Mouse (Mus musculus) gastrocnemius, postnatal 14 days (tissue): ENCODE results near the gene Plekhh3. TPM values are rescaled to one million over a fixed set of nuclear protein-coding genes. Genes with fewer than 3 reads are reported as not detected.
"Not testable (repeated sequence)": the region's sequence is repeated elsewhere in the genome, so short reads cannot be mapped to it uniquely, and the experiment has no call there.

Source experiments
- DNase-seq: peaks from one replicate; pipeline ENCODE4 v3.0.0; 2021; ENCODE audit warnings: mixed read lengths
- intact Hi-C: fragments of 180-260 bp; cut with DNase I; formaldehyde crosslinking; loops from one replicate; pipeline ENCODE4 v1.15.1; 2025; ENCODE audit warnings: low total_unique reads
- microRNA-seq, 2 experiments: library from miRNA; unstranded; fragments of <30 nt; microRNA quantifications; one replicate each; pipeline ENCODE4 v1.2.0; 2021
- total RNA-seq, 2 experiments: library from RNA; stranded (reverse); gene quantifications; 2 replicates each; pipeline ENCODE4 v1.2.3; 2021

The Plekhh3 gene
- total RNA-seq, 2 experiments from 2014 or later = 22.0 to 26.9 TPM

DNA sequence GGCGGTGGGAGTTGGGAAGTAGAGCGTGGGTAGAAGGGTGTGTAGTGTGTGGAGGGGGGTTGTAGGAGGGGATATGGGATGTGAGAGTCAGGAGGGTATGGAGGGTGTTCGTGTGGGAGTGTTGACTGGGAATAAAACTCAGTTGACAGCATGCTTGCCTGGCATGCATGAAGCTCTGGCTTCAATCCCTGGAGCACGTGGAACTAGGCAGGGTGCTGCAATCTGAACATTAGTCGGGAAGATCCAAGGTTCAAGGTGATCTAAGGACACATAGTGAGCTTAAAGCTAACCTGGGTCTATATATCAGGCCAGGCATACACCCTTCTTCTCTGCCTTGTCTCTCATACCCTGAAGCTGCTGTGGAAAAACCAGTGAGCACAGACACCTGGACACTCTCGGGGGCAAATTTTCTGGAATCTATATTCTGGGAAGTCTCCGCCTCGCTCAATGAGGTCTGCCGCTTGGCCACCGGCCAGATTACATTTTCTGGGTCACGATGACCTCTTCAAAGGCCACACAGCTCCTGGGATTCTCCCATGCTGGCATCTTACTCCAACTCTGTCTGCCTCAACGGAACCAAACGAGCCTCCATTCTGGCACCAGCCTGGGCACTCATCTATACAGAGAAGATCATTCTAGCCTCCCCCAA, 36.8 kb downstream of the Plekhh3 start:
- intact Hi-C loops = no loop called here
- DNase-seq = no peak

DNA sequence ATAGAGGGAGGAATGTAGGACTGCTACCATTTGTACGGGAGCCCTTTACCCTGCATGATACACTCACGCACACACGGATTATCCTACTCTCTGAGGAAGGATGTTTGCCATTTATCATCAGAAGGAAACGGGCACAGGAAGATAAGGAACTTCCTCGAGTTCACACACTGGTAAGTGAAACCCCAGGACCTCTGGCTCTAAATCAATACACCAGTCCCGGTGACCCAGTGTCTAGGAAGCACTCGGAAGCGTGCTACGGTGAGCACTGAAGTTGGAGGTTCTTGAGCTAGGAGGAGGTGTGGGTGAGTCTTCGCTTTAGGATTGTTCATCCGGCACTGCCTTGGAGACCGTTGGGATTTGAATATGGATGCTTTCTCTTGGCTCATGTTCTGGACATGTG, 38.1 kb downstream of the Plekhh3 start:
- no peak for DNase-seq
- intact Hi-C loops = no loop called here

DNA sequence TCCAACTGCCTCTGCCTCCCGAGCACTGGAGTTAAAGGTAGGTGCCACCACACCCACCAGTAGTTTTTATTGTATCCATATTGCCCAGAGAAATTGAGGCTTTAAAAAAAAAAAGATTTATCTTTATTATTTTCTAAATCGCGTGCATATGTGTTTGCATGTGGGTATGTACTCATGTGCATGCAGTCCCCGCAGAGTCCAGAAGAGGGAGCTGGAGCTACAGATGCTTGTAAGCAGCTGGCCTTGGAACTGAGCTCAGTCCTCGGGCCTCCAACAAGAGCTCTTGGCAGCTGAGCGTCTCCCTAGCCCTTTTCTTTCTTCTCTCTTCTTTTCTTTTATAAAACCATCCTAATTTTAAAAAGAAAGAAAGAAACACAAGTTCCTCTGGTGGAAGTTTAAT, 39.5 kb downstream of the Plekhh3 start:
- DNase-seq = peak; percentile 50
- intact Hi-C loops = no loop called here

DNA sequence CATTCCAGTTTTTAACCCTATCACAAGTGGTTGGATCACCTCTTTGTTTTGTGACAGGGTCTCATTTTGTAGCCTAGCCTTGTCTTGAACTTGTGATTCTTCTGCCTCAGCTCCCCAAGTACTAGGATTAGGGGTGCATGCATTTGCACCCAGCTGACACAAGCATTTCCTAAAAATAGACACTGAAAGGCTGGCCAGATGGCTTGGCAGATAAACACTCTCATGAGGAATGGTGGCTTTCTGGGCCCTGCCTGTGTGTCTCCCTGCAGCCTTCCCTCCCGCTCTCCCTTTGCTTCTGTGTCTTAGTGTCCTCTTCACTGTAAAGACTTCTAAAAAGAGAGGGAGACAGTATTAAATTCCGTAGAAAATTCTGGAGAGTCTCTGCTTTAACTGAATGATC, 40.0 kb downstream of the Plekhh3 start:
- DNase-seq = no peak
- intact Hi-C loops = no loop called here

DNA sequence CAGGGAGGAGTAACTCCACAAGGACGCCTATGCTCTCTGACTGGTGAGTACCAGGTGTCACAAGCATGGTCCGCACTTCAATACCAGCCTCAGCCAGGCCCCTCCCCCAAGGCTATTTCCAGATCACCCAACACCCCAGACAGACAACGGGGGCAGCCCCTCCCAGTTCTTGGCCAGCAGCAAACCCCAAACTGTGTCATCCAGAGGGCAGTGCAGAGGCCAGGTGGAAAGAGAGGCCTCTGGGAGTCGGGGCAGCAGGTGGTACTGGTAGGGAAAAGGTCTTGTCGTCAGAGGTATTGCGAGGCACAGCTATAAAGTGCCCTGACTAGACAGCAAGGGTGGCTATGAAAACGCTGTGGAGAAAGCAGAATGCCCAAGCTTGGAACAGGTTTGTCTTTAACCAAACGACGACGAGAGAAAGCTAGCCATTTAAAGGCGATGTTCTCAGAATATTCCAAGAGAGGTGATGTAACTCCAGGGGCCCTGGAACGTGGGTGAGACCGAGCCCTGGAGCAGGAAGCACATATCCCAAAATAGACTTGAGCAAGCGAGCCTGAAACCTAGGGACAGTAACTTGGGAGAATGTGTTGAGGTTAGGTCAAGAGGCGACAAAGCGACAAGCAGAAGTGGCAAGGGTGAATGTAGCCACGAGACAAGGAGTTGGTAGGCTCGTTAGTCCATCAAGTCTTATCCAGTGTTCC, 40.9 kb downstream of the Plekhh3 start:
- peak; percentile 80 for DNase-seq
- intact Hi-C loops = no loop called here

DNA sequence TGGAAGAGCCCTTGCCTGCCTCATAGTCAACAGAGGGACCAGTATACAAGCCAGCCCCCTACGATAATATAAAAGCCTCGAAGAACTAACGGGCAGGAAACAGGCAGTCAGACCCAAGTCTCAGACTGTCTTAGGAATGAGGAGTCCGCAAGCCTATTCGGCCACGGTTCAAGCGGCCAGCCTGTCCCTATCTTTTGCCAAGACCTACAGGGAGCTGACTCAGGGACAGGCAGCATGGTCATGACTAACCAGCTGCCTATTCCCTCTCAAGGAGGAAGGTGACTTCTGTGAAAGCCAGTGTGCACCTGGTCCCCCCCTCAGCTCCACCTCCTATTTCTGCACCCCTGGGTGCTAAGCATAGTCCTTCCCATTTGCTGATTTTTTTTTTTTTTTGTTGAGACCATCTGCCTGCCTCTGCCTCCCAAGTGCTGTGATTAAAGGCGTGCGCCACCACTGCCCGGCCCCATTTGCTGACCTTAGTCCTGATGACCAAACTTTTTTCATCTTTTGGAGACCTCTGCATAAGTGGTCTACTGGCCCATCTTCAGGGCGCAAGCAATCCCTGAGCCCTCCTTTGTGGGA, 42.1 kb downstream of the Plekhh3 start:
- intact Hi-C loops = no loop called here

DNA sequence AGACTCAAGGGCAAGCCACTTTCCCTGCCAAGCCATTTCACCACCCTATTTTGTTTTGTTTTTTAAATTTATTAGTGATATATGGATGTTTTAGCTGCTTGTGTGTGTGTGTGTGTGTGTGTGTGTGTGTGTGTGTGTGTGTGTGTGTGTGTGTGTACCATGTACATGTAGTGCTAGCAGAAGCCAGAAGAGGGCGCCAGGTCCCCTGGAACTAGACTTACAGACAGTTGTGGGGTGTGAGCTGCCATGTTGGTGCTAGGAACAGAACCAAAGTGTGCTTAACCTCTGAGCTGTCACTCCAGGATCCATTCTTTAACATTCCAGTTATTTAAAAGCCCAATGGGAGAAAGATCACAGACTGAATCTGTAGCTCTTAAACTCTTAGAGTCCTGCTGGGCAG, 44.1 kb downstream of the Plekhh3 start:
- intact Hi-C loops = no loop called here
- DNase-seq = no peak

More for the DNA sequence above, 42.1 kb downstream of the Plekhh3 start:
- DNase-seq = peak; percentile 41

DNA sequence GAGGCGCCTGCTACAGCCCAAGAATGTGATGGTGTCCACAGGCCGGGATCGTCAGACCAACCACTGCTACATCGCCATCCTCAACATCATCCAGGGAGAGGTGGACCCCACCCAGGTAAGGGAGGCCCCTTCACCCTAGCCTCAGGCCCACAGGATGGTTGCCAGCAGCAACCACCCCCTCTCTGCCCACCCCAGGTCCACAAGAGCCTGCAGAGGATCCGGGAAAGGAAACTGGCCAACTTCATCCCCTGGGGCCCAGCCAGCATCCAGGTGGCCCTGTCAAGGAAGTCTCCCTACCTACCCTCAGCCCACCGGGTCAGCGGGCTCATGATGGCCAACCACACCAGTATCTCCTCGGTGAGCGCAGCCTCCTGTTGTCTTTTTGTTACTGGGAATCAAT, 46.1 kb downstream of the Plekhh3 start:
- DNase-seq, intact Hi-C loops: not testable (repeated sequence)

DNA sequence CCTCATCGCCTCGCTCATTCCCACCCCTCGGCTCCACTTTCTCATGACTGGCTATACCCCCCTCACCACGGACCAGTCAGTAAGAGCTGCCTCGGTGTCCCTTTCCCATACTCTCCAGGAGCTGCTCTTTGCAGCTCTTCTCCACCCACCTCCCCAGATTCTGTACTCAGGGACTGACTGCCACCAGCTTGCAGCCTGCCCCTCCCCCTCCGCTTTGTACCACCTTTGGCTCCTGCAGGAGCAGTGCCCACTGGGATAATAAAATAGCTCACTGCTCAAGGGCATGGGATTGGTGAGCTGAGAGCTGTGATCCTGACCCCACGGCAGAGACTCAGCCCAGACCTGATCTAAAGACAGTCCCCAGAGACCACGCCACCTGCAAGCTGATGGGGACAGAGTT, 46.7 kb downstream of the Plekhh3 start:
- DNase-seq, intact Hi-C loops: not testable (repeated sequence)

DNA sequence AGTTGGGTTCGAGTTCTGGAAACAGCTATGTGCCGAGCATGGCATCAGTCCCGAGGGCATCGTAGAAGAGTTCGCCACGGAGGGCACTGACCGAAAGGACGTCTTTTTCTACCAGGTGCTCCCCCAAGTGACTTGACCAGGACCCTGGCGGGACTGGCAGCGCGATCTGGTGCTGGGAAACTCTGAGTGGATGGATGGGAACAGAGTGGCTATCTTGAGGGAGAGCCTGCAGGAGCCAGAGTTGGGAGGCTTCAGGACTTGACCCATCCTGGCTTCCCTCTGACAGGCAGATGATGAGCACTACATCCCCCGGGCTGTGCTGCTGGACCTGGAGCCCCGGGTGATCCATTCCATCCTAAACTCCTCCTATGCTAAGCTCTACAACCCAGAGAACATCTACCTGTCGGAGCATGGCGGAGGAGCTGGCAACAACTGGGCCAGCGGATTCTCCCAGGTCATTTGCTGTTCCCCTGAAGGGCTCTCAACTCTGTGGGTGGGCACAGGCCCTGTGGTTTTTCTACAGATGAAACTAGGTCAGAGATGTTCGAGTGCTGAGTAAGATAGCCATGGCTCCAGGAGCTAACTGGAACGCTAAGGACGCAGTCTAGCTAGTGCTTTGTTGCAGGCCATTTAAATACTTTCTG, 50.5 kb downstream of the Plekhh3 start:
- no peak for DNase-seq
- intact Hi-C loops = no loop called here

DNA sequence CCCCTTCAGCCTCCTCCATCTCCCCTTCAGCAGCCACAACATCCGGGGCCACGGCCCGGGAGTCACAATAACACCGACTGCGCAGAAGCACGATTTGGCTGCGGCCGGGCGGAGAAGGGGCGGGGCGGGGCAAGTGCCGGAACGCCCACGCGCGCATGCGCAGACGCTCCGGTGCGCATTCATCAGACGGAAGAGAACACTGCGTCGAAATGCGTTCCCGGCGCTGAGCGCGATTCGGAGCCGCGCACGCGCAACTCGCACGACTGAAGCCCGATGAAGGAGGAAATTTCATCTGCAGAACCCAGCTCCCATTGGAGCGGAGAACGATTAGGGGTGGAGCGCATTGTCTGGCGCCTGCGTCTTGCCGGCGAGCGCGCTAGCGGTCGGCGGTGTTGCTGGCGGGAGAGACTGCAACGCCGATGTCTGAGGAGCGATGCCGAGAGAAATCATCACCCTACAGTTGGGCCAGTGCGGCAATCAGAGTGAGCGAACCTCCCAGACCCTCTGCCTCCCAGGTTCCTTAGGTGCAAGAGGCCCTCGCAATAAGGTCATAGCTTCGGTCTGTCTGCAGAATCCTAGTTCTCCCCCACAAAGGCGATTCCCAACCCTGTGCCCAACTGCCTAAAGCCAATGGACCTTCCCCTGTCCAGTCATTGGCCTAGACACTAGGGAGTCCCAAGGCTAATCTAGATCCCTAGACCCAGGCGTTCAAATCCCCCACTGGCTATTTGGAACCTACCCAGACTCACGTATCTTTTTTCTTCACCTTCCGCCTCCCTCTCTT, 51.2 kb downstream of the Plekhh3 start, which contains the start of the genes Retreg3 and Tubg1:
Retreg3 (minus strand) TSS at position 133 of the 784 bp plus-strand sequence.
Tubg1 (plus strand) TSS at position 178 of the 784 bp plus-strand sequence.
- peak; percentile 99 for DNase-seq
- intact Hi-C loops = loop anchor here (5.0 kb wide), 1 partner anchor 47 kb away; no protein-coding TSS in a partner anchor

DNA sequence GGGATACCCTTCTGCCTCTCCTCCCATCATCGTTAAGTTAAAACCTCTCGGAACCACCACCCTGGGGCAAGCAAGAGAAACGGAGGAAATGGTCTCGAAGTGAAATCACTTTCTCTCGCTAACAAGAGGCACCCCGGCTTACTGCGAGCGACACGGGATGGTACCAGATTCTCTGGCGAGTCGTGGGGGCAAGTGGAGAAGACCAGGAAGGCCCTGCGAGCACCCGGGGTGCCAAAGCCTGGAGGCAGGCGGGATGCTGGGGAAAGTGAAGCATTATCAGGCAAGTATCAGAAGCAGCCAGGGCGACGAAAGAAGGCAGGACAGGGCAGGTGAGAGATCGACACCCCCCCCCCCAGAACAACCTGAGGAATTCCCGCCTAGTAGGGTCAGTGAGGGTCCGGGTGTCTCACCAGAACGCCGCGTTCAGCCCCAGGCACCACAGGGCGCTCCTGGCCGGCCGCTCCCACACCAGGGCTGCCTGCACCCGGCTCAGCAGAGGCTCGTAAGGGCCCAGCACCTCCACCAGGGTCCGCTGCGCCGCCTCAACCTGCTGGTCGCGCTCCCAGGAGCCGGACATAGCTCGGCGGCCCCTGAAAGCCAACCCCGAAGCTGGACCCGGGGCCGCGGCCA, 51.9 kb downstream of the Plekhh3 start:
- intact Hi-C loops = loop anchor here (5.0 kb wide), 1 partner anchor 48 kb away; no protein-coding TSS in a partner anchor
- no peak for DNase-seq

DNA sequence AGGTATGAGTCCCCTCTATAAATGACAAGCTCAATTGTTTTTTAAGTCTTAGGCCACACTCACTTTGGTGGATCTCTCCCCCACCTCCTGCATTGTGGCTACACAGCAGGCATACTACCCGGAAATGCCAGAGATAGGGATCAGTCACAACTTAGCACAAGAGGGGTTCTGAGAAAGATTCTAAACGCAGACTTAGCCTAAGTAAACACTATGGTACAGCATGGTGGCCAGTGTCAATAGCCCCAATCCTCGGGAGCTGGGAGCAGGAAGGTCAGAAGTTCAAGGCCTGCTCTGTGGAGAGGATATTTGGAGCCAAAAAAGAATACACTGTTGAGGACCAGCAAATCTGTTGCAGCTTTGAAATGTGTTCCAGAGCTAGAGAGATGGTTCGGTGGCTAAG, 53.0 kb downstream of the Plekhh3 start:
- intact Hi-C loops = loop anchor here (5.0 kb wide), 1 partner anchor 49 kb away; no protein-coding TSS in a partner anchor
- DNase-seq = no peak

DNA sequence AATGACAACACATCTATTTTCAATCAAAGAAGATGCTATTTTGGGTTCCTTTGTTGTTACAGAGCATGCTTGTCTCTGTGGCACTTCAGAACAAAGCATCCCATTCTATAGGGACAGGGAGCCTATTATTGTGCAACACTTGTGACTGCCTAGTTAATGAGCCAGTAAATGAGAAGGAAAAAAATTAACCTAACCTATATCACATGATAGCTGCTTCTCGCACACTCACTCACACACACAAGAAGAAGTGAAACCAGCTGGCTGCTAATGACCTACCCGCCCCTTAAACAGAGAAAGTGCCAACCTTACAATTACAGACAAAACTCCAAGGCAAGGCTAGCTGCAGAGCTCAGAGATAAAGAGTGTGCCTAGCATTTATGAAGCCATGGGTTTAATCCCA, 55.6 kb downstream of the Plekhh3 start:
- DNase-seq = no peak
- intact Hi-C loops = loop anchor here (5.0 kb wide), 1 partner anchor 52 kb away; no protein-coding TSS in a partner anchor

Small RNA genes lying within 50 kb of the gene (microRNA-seq; reads per million reads assigned to microRNA genes)
- gene Gm27626 = 0 reads per million in 2 experiments

Other genes starting within 250 kb of the Plekhh3 start
- 10 to 100 TPM; 41.7 to 43.6 TPM for gene Stat3, start 231.8 kb downstream of the Plekhh3 start, total RNA-seq
- 100 to 1,000 TPM; 226 to 256 TPM for gene Cavin1, start 200.5 kb downstream of the Plekhh3 start, total RNA-seq
- 10 to 100 TPM; 53.4 to 58.5 TPM for gene Atp6v0a1, start 161.9 kb downstream of the Plekhh3 start, total RNA-seq
- 1 to 10 TPM; 6.2 to 7.4 TPM for gene Naglu, start 101.3 kb downstream of the Plekhh3 start, total RNA-seq
- gene Hsd17b1, start 92.9 kb downstream of the Plekhh3 start, total RNA-seq = under 1 TPM in 1 of 2 experiments, not detected in 1; 0.29 TPM
- 1 to 10 TPM; 8.1 to 9.5 TPM for gene Coasy, start 88.8 kb downstream of the Plekhh3 start, total RNA-seq
- 10 to 100 TPM; 10.8 to 12.4 TPM for gene Mlx, start 84.1 kb downstream of the Plekhh3 start, total RNA-seq
- 1 to 10 TPM; 1.1 to 1.5 TPM for gene Psmc3ip, start 75.9 kb downstream of the Plekhh3 start, total RNA-seq
- gene Retreg3, start 51.5 kb downstream of the Plekhh3 start, total RNA-seq = 10 to 100 TPM; 33.3 to 34.9 TPM
- gene Tubg1, start 51.4 kb downstream of the Plekhh3 start, total RNA-seq = 10 to 100 TPM; 26.3 to 31.2 TPM
- gene Tubg2, start 15.4 kb downstream of the Plekhh3 start, total RNA-seq = 1 to 10 TPM; 3.1 to 4.6 TPM
- 1 to 10 TPM; 1.8 to 2.4 TPM for gene Cntnap1, start 828 bp downstream of the Plekhh3 start, total RNA-seq
- under 1 TPM in 1 of 2 experiments, not detected in 1; 0.12 TPM for gene Ccr10, start 4.1 kb upstream of the Plekhh3 start, total RNA-seq
- gene Ezh1, start 55.1 kb upstream of the Plekhh3 start, total RNA-seq = 10 to 100 TPM; 13.5 to 18.1 TPM
- gene Ramp2, start 74.7 kb upstream of the Plekhh3 start, total RNA-seq = 10 to 100 TPM; 69.8 to 97.1 TPM
- 10 to 100 TPM; 38.1 to 39.0 TPM for gene Vps25, start 82.4 kb upstream of the Plekhh3 start, total RNA-seq
- gene Wnk4, start 89.2 kb upstream of the Plekhh3 start, total RNA-seq = 1 to 10 TPM in 1 of 2 experiments, under 1 TPM in 1; 0.89 to 1.0 TPM
- gene Cntd1, start 107.7 kb upstream of the Plekhh3 start, total RNA-seq = under 1 TPM; 0.13 to 0.21 TPM
- 10 to 100 TPM; 70.0 to 73.4 TPM for gene Coa3, start 107.8 kb upstream of the Plekhh3 start, total RNA-seq
- 10 to 100 TPM; 70.7 to 72.9 TPM for gene Becn1, start 130.9 kb upstream of the Plekhh3 start, total RNA-seq
- gene Psme3, start 144.9 kb upstream of the Plekhh3 start, total RNA-seq = 10 to 100 TPM; 60.9 to 61.2 TPM
- gene Aoc2, start 153.7 kb upstream of the Plekhh3 start, total RNA-seq = 1 to 10 TPM; 1.2 to 1.3 TPM
- gene Aoc3, start 159.3 kb upstream of the Plekhh3 start, total RNA-seq = 10 to 100 TPM; 20.7 to 21.7 TPM
- gene G6pc, start 196.2 kb upstream of the Plekhh3 start, total RNA-seq = not detected
- 10 to 100 TPM; 16.4 to 17.4 TPM for gene Aarsd1, start 246.3 kb upstream of the Plekhh3 start, total RNA-seq